Mouse (Mus musculus) MEL (cell line): ENCODE measurements around the gene Rnf115. TPM values are rescaled to one million over a fixed set of nuclear protein-coding genes. Genes with fewer than 3 reads are reported as not detected.

Experiments used
- DNase-seq: peaks from one replicate; pipeline ENCODE4 v3.0.0; 2011; ENCODE audit warnings: low read depth, low spot score
- H3K27ac ChIP-seq: 2 replicates; pipeline ENCODE4 v1.5.1; 2012; ENCODE audit warnings: low read depth, mild to moderate bottlenecking, control low read depth, low read length, moderate library complexity; ENCODE audit not compliant: control insufficient read depth
- H3K27me3 ChIP-seq, 2 experiments: fragments of 150-350 bp in 1 of 2; sonication (generic) in 1 of 2; 2 replicates each; pipeline ENCODE4 v1.6.1; 2012; ENCODE audit warnings: low read length in 2 of 2, mild to moderate bottlenecking in 2 of 2, improper control_type of control experiment in 1 of 2, moderate library complexity in 1 of 2; ENCODE audit not compliant: insufficient read depth in 2 of 2, control insufficient read depth in 1 of 2
- H3K36me3 ChIP-seq, 2 experiments: 2 replicates each; pipeline ENCODE4 v1.6.1; 2012 to 2014; ENCODE audit warnings: low read length in 2 of 2, improper control_type of control experiment in 1 of 2, inconsistent platforms in 1 of 2, mild to moderate bottlenecking in 1 of 2; ENCODE audit not compliant: insufficient read depth in 2 of 2, control insufficient read depth in 1 of 2
- H3K4me1 ChIP-seq, 2 experiments: fragments of 150-350 bp in 1 of 2; sonication (generic) in 1 of 2; 2 replicates each; pipeline ENCODE4 v1.6.1; 2012; ENCODE audit warnings: low read length in 2 of 2, improper control_type of control experiment in 1 of 2, mild to moderate bottlenecking in 1 of 2; ENCODE audit not compliant: insufficient read depth in 2 of 2, control insufficient read depth in 1 of 2
- H3K4me3 ChIP-seq, 2 experiments: fragments of 150-350 bp in 1 of 2; sonication (generic) in 1 of 2; 2 replicates each; pipeline ENCODE4 v1.5.1; 2012; ENCODE audit warnings: low read depth in 2 of 2, low read length in 2 of 2, mild to moderate bottlenecking in 2 of 2, moderate library complexity in 2 of 2, control low read depth in 1 of 2, improper control_type of control experiment in 1 of 2; ENCODE audit not compliant: control insufficient read depth in 1 of 2, insufficient read depth in 1 of 2
- H3K79me2 ChIP-seq: 2 replicates; pipeline ENCODE4 v1.6.1; 2012; ENCODE audit warnings: mild to moderate bottlenecking, low read length, moderate library complexity; ENCODE audit not compliant: control insufficient read depth, poor library complexity, insufficient read depth
- H3K9ac ChIP-seq: 2 replicates; pipeline ENCODE4 v1.6.1; 2012; ENCODE audit warnings: low read depth, mild to moderate bottlenecking, control low read depth, low read length, moderate library complexity; ENCODE audit not compliant: control insufficient read depth, poor library complexity, severe bottlenecking
- H3K9me3 ChIP-seq: fragments of 150-350 bp; sonication (generic); replicated peaks from 2 replicates; pipeline ENCODE4 v1.6.1; 2012; ENCODE audit warnings: mild to moderate bottlenecking, low read length, improper control_type of control experiment, moderate library complexity; ENCODE audit not compliant: insufficient read depth
- CHD2 ChIP-seq: IDR thresholded peaks from 2 replicates; pipeline ENCODE4 v1.6.1; 2011; ENCODE audit warnings: low read length, improper control_type of control experiment
- CTCF ChIP-seq, 3 experiments: IDR thresholded peaks in 2 of 3; conservative IDR thresholded peaks in 1 of 3; 2 replicates each; pipeline ENCODE4 v1.5.1; 2011 to 2012; ENCODE audit warnings: low read length in 3 of 3, low read depth in 2 of 3, mild to moderate bottlenecking in 2 of 3, improper control_type of control experiment in 1 of 3, inconsistent platforms in 1 of 3, mixed read lengths in 1 of 3, moderate library complexity in 1 of 3; ENCODE audit not compliant: control insufficient read depth in 1 of 3, insufficient read depth in 1 of 3, poor library complexity in 1 of 3, severe bottlenecking in 1 of 3
- ELF1 ChIP-seq: IDR thresholded peaks from 2 replicates; pipeline ENCODE4 v1.6.1; 2014; ENCODE audit warnings: low read depth, mild to moderate bottlenecking, inconsistent platforms, low read length, improper control_type of control experiment, moderate library complexity
- GATA1 ChIP-seq: IDR thresholded peaks from 2 replicates; pipeline ENCODE4 v1.6.1; 2011; ENCODE audit warnings: low read depth, low read length, improper control_type of control experiment
- KAT2A ChIP-seq: conservative IDR thresholded peaks from 2 replicates; pipeline ENCODE4 v1.6.1; 2012; ENCODE audit warnings: low read depth, low read length, improper control_type of control experiment, inconsistent platforms
- RCOR1 ChIP-seq: IDR thresholded peaks from 2 replicates; pipeline ENCODE4 v1.6.1; 2012; ENCODE audit warnings: low read depth, mild to moderate bottlenecking, inconsistent platforms, low read length, improper control_type of control experiment
- TAL1 ChIP-seq: IDR thresholded peaks from 2 replicates; pipeline ENCODE4 v1.6.1; 2012; ENCODE audit warnings: mild to moderate bottlenecking, inconsistent platforms, low read length, moderate library complexity, mixed read lengths
- TBP ChIP-seq: IDR thresholded peaks from 2 replicates; pipeline ENCODE4 v1.8.0; 2011; ENCODE audit warnings: low read depth, low read length, improper control_type of control experiment
- USF1 ChIP-seq: IDR thresholded peaks from 2 replicates; pipeline ENCODE4 v1.6.1; 2014; ENCODE audit warnings: low read depth, mild to moderate bottlenecking, inconsistent platforms, low read length, improper control_type of control experiment, moderate library complexity
- ZMIZ1 ChIP-seq: IDR thresholded peaks from 2 replicates; pipeline ENCODE4 v1.6.1; 2012; ENCODE audit warnings: low read depth, mild to moderate bottlenecking, inconsistent platforms, low read length, improper control_type of control experiment, moderate library complexity
- polyA plus RNA-seq, 2 experiments: library from polyadenylated mRNA; stranded (reverse) in 1 of 2; unstranded in 1 of 2; fragments of >175 nt in 1 of 2; fragments of >200 nt in 1 of 2; gene quantifications; 2 replicates each; pipeline versions ENCODE4 v1.2.1 to v1.2.4; 2012; ENCODE audit warnings: low replicate concordance in 2 of 2, low read depth in 1 of 2; ENCODE audit not compliant: insufficient read length in 2 of 2, insufficient read depth in 1 of 2, missing spikeins in 1 of 2
- total RNA-seq: library from RNA; depleted of rRNA; stranded (reverse); fragments of 300-350 nt; gene quantifications from 2 replicates; pipeline ENCODE4 v1.2.3, GENCODE M21; 2012; rRNA removed

Gene Rnf115
- total and polyA plus RNA-seq, 3 experiments: 43.2 to 71.8 (median 66.1) TPM

GRCm38 (mm10) chr3:96838996-96839645, 111.7 kb downstream of the Rnf115 start:
- Histone ChIP-seq H3K4me3 (no peak overlapping the region), H3K9me3 (no peaks in the 10 kb centered on the region), H3K9ac (no peak overlapping the region), H3K27ac (no peak overlapping the region), H3K27me3 (peaks cover 0 to 5% of the 10 kb centered on the region in 2 experiments; a peak in 2 of 4 replicates)
- TF ChIP-seq RCOR1: no peak
- TF ChIP-seq CTCF (IDR thresholded peaks at IDR 0.05 in 2 of 3, conservative IDR thresholded peaks at IDR 0.05 in 1 of 3; ENCODE audit: control insufficient read depth in 1 of 3, insufficient read depth in 1 of 3, low read depth in 2 of 3, low read length in 3 of 3, poor library complexity in 1 of 3, severe bottlenecking in 1 of 3): no peak
- TF ChIP-seq ZMIZ1: no peak
- no peak for TF ChIP-seq ELF1
- TF ChIP-seq CHD2: no peak
- no peak for TF ChIP-seq USF1
- no peak for TF ChIP-seq KAT2A
- TF ChIP-seq GATA1: no peak
- no peak for TF ChIP-seq TBP
- no peak for TF ChIP-seq TAL1
- TF ChIP-seq, all 39 proteins: peak for 0
- Histone ChIP-seq H3K36me3 (no peaks in the 10 kb centered on the region), H3K79me2 (no peaks in the 10 kb centered on the region), H3K4me1 (no peaks in the 10 kb centered on the region)
- no peak for DNase-seq

Other genes starting within 250 kb of the Rnf115 start
- gene Hfe2, start 202.5 kb upstream of the Rnf115 start, total RNA-seq: not detected in 2 replicates
- gene Hfe2, start 202.5 kb upstream of the Rnf115 start, polyA plus RNA-seq: not detected
- 183 and 191 TPM in 2 replicates for gene Txnip, start 169.7 kb upstream of the Rnf115 start, total RNA-seq
- gene Txnip, start 169.7 kb upstream of the Rnf115 start, polyA plus RNA-seq: 1,000 to 10,000 TPM in 1 of 2 experiments, 100 to 1,000 TPM in 1; 237 to 1,680 TPM
- not detected in 2 replicates for gene Gm16253, start 150.7 kb upstream of the Rnf115 start, total RNA-seq
- gene Gm16253, start 150.7 kb upstream of the Rnf115 start, polyA plus RNA-seq: 1 to 10 TPM in 1 of 2 experiments, not detected in 1; 1.4 TPM
- gene Polr3gl, start 133.5 kb upstream of the Rnf115 start, total RNA-seq: 26.4 and 31.1 TPM in 2 replicates
- 10 to 100 TPM in 1 of 2 experiments, not detected in 1; 39.8 TPM for gene Polr3gl, start 133.5 kb upstream of the Rnf115 start, polyA plus RNA-seq
- gene Ankrd34a, start 131.0 kb upstream of the Rnf115 start, total RNA-seq: 0.15 and 0.16 TPM in 2 replicates
- under 1 TPM in 1 of 2 experiments, not detected in 1; 0.78 TPM for gene Ankrd34a, start 131.0 kb upstream of the Rnf115 start, polyA plus RNA-seq
- 5.4 and 6.1 TPM in 2 replicates for gene Lix1l, start 126.5 kb upstream of the Rnf115 start, total RNA-seq
- 10 to 100 TPM in 1 of 2 experiments, not detected in 1; 17.0 TPM for gene Lix1l, start 126.5 kb upstream of the Rnf115 start, polyA plus RNA-seq
- 214 and 231 TPM in 2 replicates for gene Rbm8a, start 97.7 kb upstream of the Rnf115 start, total RNA-seq
- 100 to 1,000 TPM in 1 of 2 experiments, not detected in 1; 363 TPM for gene Rbm8a, start 97.7 kb upstream of the Rnf115 start, polyA plus RNA-seq
- gene Pex11b, start 92.3 kb upstream of the Rnf115 start, total RNA-seq: 33.8 and 38.2 TPM in 2 replicates
- gene Pex11b, start 92.3 kb upstream of the Rnf115 start, polyA plus RNA-seq: 10 to 100 TPM in 1 of 2 experiments, not detected in 1; 82.8 TPM
- gene Gm42957, start 92.2 kb upstream of the Rnf115 start, total RNA-seq: 0.16 and 0.19 TPM in 2 replicates
- gene Gm42957, start 92.2 kb upstream of the Rnf115 start, polyA plus RNA-seq: under 1 TPM in 1 of 2 experiments, not detected in 1; 0.06 TPM
- 0.65 and 1.0 TPM in 2 replicates for gene Itga10, start 82.1 kb upstream of the Rnf115 start, total RNA-seq
- 1 to 10 TPM in 1 of 2 experiments, not detected in 1; 2.9 TPM for gene Itga10, start 82.1 kb upstream of the Rnf115 start, polyA plus RNA-seq
- 0.46 and 0.62 TPM in 2 replicates for gene Ankrd35, start 57.5 kb upstream of the Rnf115 start, total RNA-seq
- under 1 TPM in 1 of 2 experiments, not detected in 1; 0.77 TPM for gene Ankrd35, start 57.5 kb upstream of the Rnf115 start, polyA plus RNA-seq
- 5.9 and 6.0 TPM in 2 replicates for gene Pias3, start 31.3 kb upstream of the Rnf115 start, total RNA-seq
- gene Pias3, start 31.3 kb upstream of the Rnf115 start, polyA plus RNA-seq: 10 to 100 TPM in 1 of 2 experiments, not detected in 1; 26.8 TPM
- gene Nudt17, start 19.1 kb upstream of the Rnf115 start, total RNA-seq: 2.4 and 2.7 TPM in 2 replicates
- 1 to 10 TPM in 1 of 2 experiments, not detected in 1; 6.5 TPM for gene Nudt17, start 19.1 kb upstream of the Rnf115 start, polyA plus RNA-seq
- 48.3 and 53.1 TPM in 2 replicates for gene Polr3c, start within 50 bp of the Rnf115 start, total RNA-seq
- gene Polr3c, start within 50 bp of the Rnf115 start, polyA plus RNA-seq: 100 to 1,000 TPM; 122 to 224 TPM
- gene Pdzk1, start 101.6 kb downstream of the Rnf115 start, total RNA-seq: 0.20 and 0.27 TPM in 2 replicates
- under 1 TPM in 1 of 2 experiments, not detected in 1; 0.18 TPM for gene Pdzk1, start 101.6 kb downstream of the Rnf115 start, polyA plus RNA-seq
- gene Cd160, start 101.7 kb downstream of the Rnf115 start, total RNA-seq: 0.04 TPM in 1 of 2 replicates, not detected in the other
- gene Cd160, start 101.7 kb downstream of the Rnf115 start, polyA plus RNA-seq: under 1 TPM in 1 of 2 experiments, not detected in 1; 0.32 TPM
- 0.07 and 0.08 TPM in 2 replicates for gene Gja5, start 177.0 kb downstream of the Rnf115 start, total RNA-seq
- gene Gja5, start 177.0 kb downstream of the Rnf115 start, polyA plus RNA-seq: under 1 TPM in 1 of 2 experiments, not detected in 1; 0.03 TPM
- gene Gpr89, start 177.7 kb downstream of the Rnf115 start, total RNA-seq: 56.7 and 69.9 TPM in 2 replicates
- gene Gpr89, start 177.7 kb downstream of the Rnf115 start, polyA plus RNA-seq: 10 to 100 TPM in 1 of 2 experiments, not detected in 1; 56.7 TPM
- 0.04 TPM in 1 of 2 replicates, not detected in the other for gene Gja8, start 198.4 kb downstream of the Rnf115 start, total RNA-seq
- under 1 TPM in 1 of 2 experiments, not detected in 1; 0.04 TPM for gene Gja8, start 198.4 kb downstream of the Rnf115 start, polyA plus RNA-seq